Mouse (Mus musculus): Measurements from ENCODE around the gene BC051019. TPM values are rescaled to one million over a fixed set of nuclear protein-coding genes. Genes with fewer than 3 reads are reported as not detected.
A peak's percentile ranks its signal among the peaks of the same experiment; 100 is the strongest.

BC051019 gene
- polyA plus RNA-seq, 1 experiment from 2014 or later = 0.08 TPM

- no peak overlapping the region for H3K4me2 ChIP-seq (ENCODE audit: low read depth, low read length)
- H3K4me1 ChIP-seq (ENCODE audit: insufficient read depth) = no peaks in the 10 kb centered on the region
- H3K36me3 ChIP-seq (replicated peaks; ENCODE audit: insufficient read depth, low read length) = peaks cover 58% of the 10 kb centered on the region
- DNase-seq (no peak), ATAC-seq (no peak)
- H3K4me3 ChIP-seq (ENCODE audit: low read depth, low read length) = no peak overlapping the region
- WGBS (ENCODE audit: insufficient replicate concordance) = 62% methylated on average over 5 of the region's 5 CpGs
- no peak overlapping the region for H3K27ac ChIP-seq (ENCODE audit: low read depth)
- no peak for TF ChIP-seq CTCF (IDR thresholded peaks at IDR 0.05; ENCODE audit: low read depth)
- TF ChIP-seq EP300 (IDR thresholded peaks at IDR 0.05; ENCODE audit: low read depth) = no peak
- H3K9ac ChIP-seq (replicated peaks) = no peak overlapping the region
- H3K9me3 ChIP-seq (ENCODE audit: low read length) = no peaks in the 10 kb centered on the region
- no peaks in the 10 kb centered on the region for H3K27me3 ChIP-seq (ENCODE audit: insufficient read depth, low read length)
Measured at GRCm38 (mm10) chr7:109739822-109740370, 16.2 kb upstream of the BC051019 start.

GRCm38 (mm10) chr7:109734806-109735205 is 11.2 kb upstream of the BC051019 start:
- TF ChIP-seq EP300 (IDR thresholded peaks at IDR 0.05; ENCODE audit: low read depth) = no peak
- TF ChIP-seq CTCF (IDR thresholded peaks at IDR 0.05; ENCODE audit: low read depth) = no peak
- H3K36me3 ChIP-seq (replicated peaks; ENCODE audit: insufficient read depth, low read length) = peaks cover 21% of the 10 kb centered on the region
- H3K9ac ChIP-seq (replicated peaks) = no peak overlapping the region
- WGBS (ENCODE audit: insufficient replicate concordance) = 72% methylated on average over 4 of the region's 4 CpGs
- DNase-seq (no peak), ATAC-seq (no peak)
- H3K4me2 ChIP-seq (ENCODE audit: low read depth, low read length) = no peak overlapping the region
- H3K9me3 ChIP-seq (ENCODE audit: low read length) = no peaks in the 10 kb centered on the region
- H3K4me1 ChIP-seq (ENCODE audit: insufficient read depth) = no peaks in the 10 kb centered on the region
- H3K4me3 ChIP-seq (ENCODE audit: low read depth, low read length) = no peak overlapping the region
- no peak overlapping the region for H3K27ac ChIP-seq (ENCODE audit: low read depth)
- no peaks in the 10 kb centered on the region for H3K27me3 ChIP-seq (ENCODE audit: insufficient read depth, low read length)

GRCm38 (mm10) chr7:109731626-109732025 is 8.0 kb upstream of the BC051019 start, which contains the start of gene Ascl3:
TSS of gene Ascl3 (minus strand) at chr7:109731726.
- H3K4me3 ChIP-seq (ENCODE audit: low read depth, low read length) = no peak within 1 kb of the TSS
- H3K27ac ChIP-seq (ENCODE audit: low read depth) = no peak within 1 kb of the TSS
- DNase-seq (no peak), ATAC-seq (no peak)
- no peaks in the 10 kb centered on the region for H3K9me3 ChIP-seq (ENCODE audit: low read length)
- no peak within 1 kb of the TSS for H3K9ac ChIP-seq (replicated peaks)
- H3K4me2 ChIP-seq (ENCODE audit: low read depth, low read length) = no peak within 1 kb of the TSS
- TF ChIP-seq CTCF (IDR thresholded peaks at IDR 0.05; ENCODE audit: low read depth) = no peak
- no peak for TF ChIP-seq EP300 (IDR thresholded peaks at IDR 0.05; ENCODE audit: low read depth)
- 87% methylated on average over 5 of the region's 5 CpGs for WGBS (ENCODE audit: insufficient replicate concordance)
- peaks cover 12% of the 10 kb centered on the region for H3K36me3 ChIP-seq (replicated peaks; ENCODE audit: insufficient read depth, low read length)
- H3K27me3 ChIP-seq (ENCODE audit: insufficient read depth, low read length) = no peaks in the 10 kb centered on the region
- H3K4me1 ChIP-seq (ENCODE audit: insufficient read depth) = no peaks in the 10 kb centered on the region

- Histone ChIP-seq H3K9ac (replicated peaks) (no peak overlapping the region), H3K4me3 (ENCODE audit: low read depth, low read length) (no peak overlapping the region), H3K4me1 (ENCODE audit: insufficient read depth) (no peaks in the 10 kb centered on the region), H3K27ac (ENCODE audit: low read depth) (no peak overlapping the region), H3K9me3 (ENCODE audit: low read length) (no peaks in the 10 kb centered on the region; the same call in 1 of the 2 replicates), H3K27me3 (ENCODE audit: insufficient read depth, low read length) (no peaks in the 10 kb centered on the region), H3K4me2 (ENCODE audit: low read depth, low read length) (no peak overlapping the region), H3K36me3 (replicated peaks; ENCODE audit: insufficient read depth, low read length) (no peaks in the 10 kb centered on the region)
- 91% methylated on average over 8 of the region's 8 CpGs for WGBS (ENCODE audit: insufficient replicate concordance)
- no peak for ATAC-seq
- TF ChIP-seq EP300 (IDR thresholded peaks at IDR 0.05; ENCODE audit: low read depth) (no peak), CTCF (IDR thresholded peaks at IDR 0.05; ENCODE audit: low read depth) (no peak)
- DNase-seq = no peak
Measured at GRCm38 (mm10) chr7:109723114-109723513, 536 bp downstream of the BC051019 start.

GRCm38 (mm10) chr7:109722618-109723017 is 1.0 kb downstream of the BC051019 start:
- WGBS (ENCODE audit: insufficient replicate concordance) = 90% methylated on average over 2 of the region's 2 CpGs
- TF ChIP-seq CTCF (IDR thresholded peaks at IDR 0.05; ENCODE audit: low read depth) = peak; percentile 45
- no peak for TF ChIP-seq EP300 (IDR thresholded peaks at IDR 0.05; ENCODE audit: low read depth)
- Histone ChIP-seq H3K4me3 (ENCODE audit: low read depth, low read length) (no peak overlapping the region), H3K27me3 (ENCODE audit: insufficient read depth, low read length) (no peaks in the 10 kb centered on the region), H3K4me1 (ENCODE audit: insufficient read depth) (no peaks in the 10 kb centered on the region), H3K4me2 (ENCODE audit: low read depth, low read length) (no peak overlapping the region), H3K36me3 (replicated peaks; ENCODE audit: insufficient read depth, low read length) (no peaks in the 10 kb centered on the region), H3K27ac (ENCODE audit: low read depth) (no peak overlapping the region), H3K9me3 (ENCODE audit: low read length) (no peaks in the 10 kb centered on the region; the same call in 1 of the 2 replicates), H3K9ac (replicated peaks) (no peak overlapping the region)
- ATAC-seq (no peak), DNase-seq (peak; percentile 29)

- H3K4me2 ChIP-seq (ENCODE audit: low read depth, low read length) = no peak overlapping the region
- TF ChIP-seq EP300 (IDR thresholded peaks at IDR 0.05; ENCODE audit: low read depth) (no peak), CTCF (IDR thresholded peaks at IDR 0.05; ENCODE audit: low read depth) (peak; percentile 57)
- WGBS (ENCODE audit: insufficient replicate concordance) = 59% methylated on average over 9 of the region's 9 CpGs
- ATAC-seq = no peak
- H3K27ac ChIP-seq (ENCODE audit: low read depth) = no peak overlapping the region
- no peaks in the 10 kb centered on the region for H3K4me1 ChIP-seq (ENCODE audit: insufficient read depth)
- no peaks in the 10 kb centered on the region for H3K27me3 ChIP-seq (ENCODE audit: insufficient read depth, low read length)
- no peak for DNase-seq
- no peak overlapping the region for H3K9ac ChIP-seq (replicated peaks)
- H3K36me3 ChIP-seq (replicated peaks; ENCODE audit: insufficient read depth, low read length) = no peaks in the 10 kb centered on the region
- H3K9me3 ChIP-seq (ENCODE audit: low read length) = no peaks in the 10 kb centered on the region; the same call in 1 of the 2 replicates
- H3K4me3 ChIP-seq (ENCODE audit: low read depth, low read length) = no peak overlapping the region
Measured at GRCm38 (mm10) chr7:109719286-109719685, 4.4 kb downstream of the BC051019 start.
